Mouse (Mus musculus): Measurements from ENCODE around the gene Adcy9. TPM values are rescaled to one million over a fixed set of nuclear protein-coding genes. Genes with fewer than 3 reads are reported as not detected.

The Adcy9 gene
- polyA plus RNA-seq, 1 experiment from 2014 or later, result 1.5 TPM

- Histone ChIP-seq H3K9ac (ENCODE audit: low read depth, low read length) (no peak overlapping the region), H3K27me3 (replicated peaks; ENCODE audit: control insufficient read depth, insufficient read depth, low read length) (no peaks in the 10 kb centered on the region), H3K4me1 (replicated peaks; ENCODE audit: control insufficient read depth, insufficient read depth, low read length) (no peaks in the 10 kb centered on the region), H3K27ac (ENCODE audit: low read depth, low read length) (no peak overlapping the region), H3K9me3 (ENCODE audit: control insufficient read depth) (no peaks in the 10 kb centered on the region), H3K4me2 (replicated peaks; ENCODE audit: low read depth) (no peak overlapping the region), H3K36me3 (ENCODE audit: control insufficient read depth, insufficient read depth) (no peaks in the 10 kb centered on the region), H3K4me3 (ENCODE audit: low read depth, low read length) (no peak overlapping the region)
- TF ChIP-seq CTCF (IDR thresholded peaks at IDR 0.05; ENCODE audit: low read depth), result no peak
- ATAC-seq, result no peak
- WGBS, result 86% methylated on average over 7 of the region's 7 CpGs
Observed at GRCm38 (mm10) chr16:4454563-4454962, 34.3 kb upstream of the Adcy9 start.

GRCm38 (mm10) chr16:4449418-4449817 lies 29.1 kb upstream of the Adcy9 start:
- WGBS, result 93% methylated on average over 6 of the region's 6 CpGs
- H3K4me2 ChIP-seq (replicated peaks; ENCODE audit: low read depth), result no peak overlapping the region
- no peak overlapping the region for H3K4me3 ChIP-seq (ENCODE audit: low read depth, low read length)
- no peak for ATAC-seq
- TF ChIP-seq CTCF (IDR thresholded peaks at IDR 0.05; ENCODE audit: low read depth), result no peak
- peaks cover 3% of the 10 kb centered on the region; the same call in 1 of the 2 replicates for H3K4me1 ChIP-seq (replicated peaks; ENCODE audit: control insufficient read depth, insufficient read depth, low read length)
- H3K27ac ChIP-seq (ENCODE audit: low read depth, low read length), result no peak overlapping the region
- H3K9ac ChIP-seq (ENCODE audit: low read depth, low read length), result no peak overlapping the region
- H3K9me3 ChIP-seq (ENCODE audit: control insufficient read depth), result no peaks in the 10 kb centered on the region
- no peaks in the 10 kb centered on the region for H3K36me3 ChIP-seq (ENCODE audit: control insufficient read depth, insufficient read depth)
- no peaks in the 10 kb centered on the region for H3K27me3 ChIP-seq (replicated peaks; ENCODE audit: control insufficient read depth, insufficient read depth, low read length)

- ATAC-seq, result peak; percentile 31; the same call in 1 of the 2 replicates
- WGBS, result 32% methylated on average over 9 of the region's 9 CpGs
- Histone ChIP-seq H3K27ac (ENCODE audit: low read depth, low read length) (no peak overlapping the region), H3K9me3 (ENCODE audit: control insufficient read depth) (no peaks in the 10 kb centered on the region), H3K4me1 (replicated peaks; ENCODE audit: control insufficient read depth, insufficient read depth, low read length) (peaks cover 3% of the 10 kb centered on the region; the same call in 1 of the 2 replicates), H3K36me3 (ENCODE audit: control insufficient read depth, insufficient read depth) (no peaks in the 10 kb centered on the region), H3K4me2 (replicated peaks; ENCODE audit: low read depth) (no peak overlapping the region), H3K4me3 (ENCODE audit: low read depth, low read length) (no peak overlapping the region), H3K9ac (ENCODE audit: low read depth, low read length) (no peak overlapping the region), H3K27me3 (replicated peaks; ENCODE audit: control insufficient read depth, insufficient read depth, low read length) (no peaks in the 10 kb centered on the region)
- TF ChIP-seq CTCF (IDR thresholded peaks at IDR 0.05; ENCODE audit: low read depth), result no peak
Observed at GRCm38 (mm10) chr16:4448235-4448634, 27.9 kb upstream of the Adcy9 start.

GRCm38 (mm10) chr16:4446395-4446794 lies 26.1 kb upstream of the Adcy9 start:
- Histone ChIP-seq H3K9ac (ENCODE audit: low read depth, low read length) (no peak overlapping the region), H3K36me3 (ENCODE audit: control insufficient read depth, insufficient read depth) (no peaks in the 10 kb centered on the region), H3K27ac (ENCODE audit: low read depth, low read length) (no peak overlapping the region), H3K27me3 (replicated peaks; ENCODE audit: control insufficient read depth, insufficient read depth, low read length) (no peaks in the 10 kb centered on the region), H3K4me1 (replicated peaks; ENCODE audit: control insufficient read depth, insufficient read depth, low read length) (peaks cover 3% of the 10 kb centered on the region; the same call in 1 of the 2 replicates), H3K4me3 (ENCODE audit: low read depth, low read length) (no peak overlapping the region), H3K4me2 (replicated peaks; ENCODE audit: low read depth) (no peak overlapping the region), H3K9me3 (ENCODE audit: control insufficient read depth) (no peaks in the 10 kb centered on the region)
- 23% methylated on average over 4 of the region's 4 CpGs for WGBS
- no peak for TF ChIP-seq CTCF (IDR thresholded peaks at IDR 0.05; ENCODE audit: low read depth)
- ATAC-seq, result peak; percentile 86

- no peak overlapping the region for H3K9ac ChIP-seq (ENCODE audit: low read depth, low read length)
- H3K27me3 ChIP-seq (replicated peaks; ENCODE audit: control insufficient read depth, insufficient read depth, low read length), result no peaks in the 10 kb centered on the region
- H3K9me3 ChIP-seq (ENCODE audit: control insufficient read depth), result no peaks in the 10 kb centered on the region
- H3K27ac ChIP-seq (ENCODE audit: low read depth, low read length), result no peak overlapping the region
- 67% methylated on average over 1 of the region's 1 CpGs for WGBS
- TF ChIP-seq CTCF (IDR thresholded peaks at IDR 0.05; ENCODE audit: low read depth), result no peak
- peaks cover 3% of the 10 kb centered on the region; the same call in 1 of the 2 replicates for H3K4me1 ChIP-seq (replicated peaks; ENCODE audit: control insufficient read depth, insufficient read depth, low read length)
- no peak overlapping the region for H3K4me2 ChIP-seq (replicated peaks; ENCODE audit: low read depth)
- H3K4me3 ChIP-seq (ENCODE audit: low read depth, low read length), result no peak overlapping the region
- ATAC-seq, result no peak
- no peaks in the 10 kb centered on the region for H3K36me3 ChIP-seq (ENCODE audit: control insufficient read depth, insufficient read depth)
Observed at GRCm38 (mm10) chr16:4444378-4444777, 24.1 kb upstream of the Adcy9 start.

GRCm38 (mm10) chr16:4439302-4440066 lies 19.2 kb upstream of the Adcy9 start:
- no peaks in the 10 kb centered on the region for H3K27me3 ChIP-seq (replicated peaks; ENCODE audit: control insufficient read depth, insufficient read depth, low read length)
- H3K4me1 ChIP-seq (replicated peaks; ENCODE audit: control insufficient read depth, insufficient read depth, low read length), result 0 out of 2 replicates have a peak, but pooled peaks cover 1% of the 10 kb centered on the region
- no peak overlapping the region for H3K9ac ChIP-seq (ENCODE audit: low read depth, low read length)
- H3K9me3 ChIP-seq (ENCODE audit: control insufficient read depth), result no peaks in the 10 kb centered on the region
- H3K27ac ChIP-seq (ENCODE audit: low read depth, low read length), result peak overlapping the region; percentile 68; the same call in 1 of the 2 replicates
- 37% methylated on average over 10 of the region's 10 CpGs for WGBS
- ATAC-seq, result peak; percentile 92
- TF ChIP-seq CTCF (IDR thresholded peaks at IDR 0.05; ENCODE audit: low read depth), result no peak
- no peak overlapping the region for H3K4me3 ChIP-seq (ENCODE audit: low read depth, low read length)
- no peaks in the 10 kb centered on the region for H3K36me3 ChIP-seq (ENCODE audit: control insufficient read depth, insufficient read depth)
- peak overlapping the region; percentile 35 for H3K4me2 ChIP-seq (replicated peaks; ENCODE audit: low read depth)

Data from intestine, postnatal 0 days (tissue).